22 mouse cellular contexts compared by ENCODE assay signal in genomic region chr9:71450626-71451025, GRCm38 (mm10). TPM values are rescaled to one million over a fixed set of nuclear protein-coding genes. Genes with fewer than 3 reads are reported as not detected.
DNase-seq lines count a peak whose midpoint lies in the region; ATAC-seq and TF ChIP-seq lines count a peak whose summit lies in the region.
"Had no signal": no experiment of that assay in that cellular context is flagged by ENCODE, and none has a peak within 500 bp of the region (broad histone marks: within the 10 kb centered on the region; RNA-seq: fewer than 3 reads in every experiment).

No protein-coding gene starts in this region.

- no peak for TF ChIP-seq POLR2A in limb, embryonic 14.5 days (IDR thresholded peaks at IDR 0.05; ENCODE audit: borderline replicate concordance, extremely low read depth, insufficient read depth, insufficient read length)

- no peaks in the 10 kb centered on the region for H3K27me3 ChIP-seq in limb, embryonic 14.5 days (ENCODE audit: control insufficient read depth, insufficient read depth, low read length)
- peaks cover 39% of the 10 kb centered on the region; the same call in 1 of the 2 replicates for H3K27me3 ChIP-seq in limb, embryonic 10.5 days (ENCODE audit: low read depth, poor library complexity, severe bottlenecking)
- H3K27me3 ChIP-seq in embryonic facial prominence, embryonic 12.5 days: no peaks in the 10 kb centered on the region
- no peaks in the 10 kb centered on the region for H3K27me3 ChIP-seq in embryonic facial prominence, embryonic 14.5 days (replicated peaks; ENCODE audit: control insufficient read depth, insufficient read depth, low read length)
- no peaks in the 10 kb centered on the region for H3K27me3 ChIP-seq in forebrain, embryonic 13.5 days
- H3K27me3 ChIP-seq: CH12.LX had no signal

- no peaks in the 10 kb centered on the region for H3K9me3 ChIP-seq in limb, embryonic 14.5 days (ENCODE audit: control insufficient read depth, low read length)
- no peaks in the 10 kb centered on the region for H3K9me3 ChIP-seq in limb, embryonic 10.5 days (replicated peaks)
- no peaks in the 10 kb centered on the region for H3K9me3 ChIP-seq in embryonic facial prominence, embryonic 12.5 days
- H3K9me3 ChIP-seq in embryonic facial prominence, embryonic 14.5 days (ENCODE audit: control insufficient read depth, low read length): no peaks in the 10 kb centered on the region
- no peaks in the 10 kb centered on the region for H3K9me3 ChIP-seq in forebrain, embryonic 13.5 days (replicated peaks)
- H3K9me3 ChIP-seq: G1E had no signal

- no peak overlapping the region for H3K4me2 ChIP-seq in limb, embryonic 14.5 days (replicated peaks; ENCODE audit: low read depth, low read length, severe bottlenecking)
- no peak overlapping the region for H3K4me2 ChIP-seq in embryonic facial prominence, embryonic 12.5 days (replicated peaks)
- H3K4me2 ChIP-seq in embryonic facial prominence, embryonic 14.5 days (ENCODE audit: low read depth, low read length): no peak overlapping the region
- no peak overlapping the region for H3K4me2 ChIP-seq in forebrain, embryonic 13.5 days

- H3K27ac ChIP-seq in limb, embryonic 14.5 days (replicated peaks; ENCODE audit: low read depth, low read length): no peak overlapping the region
- H3K27ac ChIP-seq in limb, embryonic 10.5 days: no peak overlapping the region
- H3K27ac ChIP-seq in embryonic facial prominence, embryonic 12.5 days: peak overlapping the region; percentile 58; the same call in 1 of the 2 replicates
- H3K27ac ChIP-seq in embryonic facial prominence, embryonic 14.5 days (replicated peaks; ENCODE audit: low read depth, low read length): no peak overlapping the region
- H3K27ac ChIP-seq in forebrain, embryonic 13.5 days: no peak overlapping the region

- H3K9ac ChIP-seq in limb, embryonic 14.5 days (ENCODE audit: low read depth, low read length, severe bottlenecking): no peak overlapping the region
- H3K9ac ChIP-seq in embryonic facial prominence, embryonic 12.5 days: no peak overlapping the region
- H3K9ac ChIP-seq in embryonic facial prominence, embryonic 14.5 days (ENCODE audit: low read depth, low read length): no peak overlapping the region
- no peak overlapping the region for H3K9ac ChIP-seq in forebrain, embryonic 13.5 days

- intact Hi-C loops in left cerebral cortex, postnatal 4 days (cut with DNase I): no loop called here

- H3K4me1 ChIP-seq in limb, embryonic 14.5 days (ENCODE audit: control insufficient read depth, insufficient read depth, low read length): peaks cover 11% of the 10 kb centered on the region; the same call in 1 of the 2 replicates
- H3K4me1 ChIP-seq in limb, embryonic 10.5 days: peaks cover 14% of the 10 kb centered on the region
- peaks cover 14% of the 10 kb centered on the region for H3K4me1 ChIP-seq in embryonic facial prominence, embryonic 12.5 days
- H3K4me1 ChIP-seq in embryonic facial prominence, embryonic 14.5 days (ENCODE audit: control insufficient read depth, insufficient read depth, low read length): peaks cover 12% of the 10 kb centered on the region; the same call in 1 of the 2 replicates
- 0 out of 2 replicates have a peak, but pooled peaks cover 3% of the 10 kb centered on the region for H3K4me1 ChIP-seq in forebrain, embryonic 13.5 days

- WGBS in limb, embryonic 14.5 days: 39% methylated on average over 6 of the region's 6 CpGs
- 83% methylated on average over 6 of the region's 6 CpGs for WGBS in limb, embryonic 10.5 days
- 32% methylated on average over 6 of the region's 6 CpGs for WGBS in embryonic facial prominence, embryonic 12.5 days
- WGBS in embryonic facial prominence, embryonic 14.5 days: 30% methylated on average over 6 of the region's 6 CpGs
- 83% methylated on average over 6 of the region's 6 CpGs for WGBS in forebrain, embryonic 13.5 days

- no peak for ATAC-seq in limb, embryonic 14.5 days (ENCODE audit: low FRiP score, low read depth)
- ATAC-seq in embryonic facial prominence, embryonic 12.5 days (ENCODE audit: insufficient number of reproducible peaks, insufficient read depth, low FRiP score, low TSS enrichment): no peak
- ATAC-seq in embryonic facial prominence, embryonic 14.5 days (ENCODE audit: low read depth): 0 out of 2 replicates have a peak, but pooled peaks have one; percentile 26
- no peak for ATAC-seq in forebrain, embryonic 13.5 days
- ATAC-seq: CD4-positive, CD25-positive, alpha-beta regulatory T cell, adult 4 months; forebrain, embryonic 14.5 days; forebrain, embryonic 16.5 days had no signal

- DNase-seq in limb, embryonic 14.5 days (ENCODE audit: low spot score): peak; percentile 57
- no peak for DNase-seq in limb, embryonic 10.5 days (ENCODE audit: low spot score)
- peak; percentile 79 for DNase-seq in embryonic facial prominence, embryonic 14.5 days (ENCODE audit: low spot score)
- no peak for DNase-seq in left cerebral cortex, postnatal 4 days
- DNase-seq: adrenal gland, adult 2 months; adrenal gland, postnatal 10 days; adrenal gland, postnatal 25 days; B cell, adult 2 months; cerebellum, adult 11 months; cerebellum, adult 18-20 months; cerebellum, adult 8-10 months; cerebellum, adult 9-11 months; cerebellum, postnatal 14 days; cerebellum, postnatal 36 days; embryo, embryonic 11 days had no signal

- H3K36me3 ChIP-seq in limb, embryonic 14.5 days (ENCODE audit: control insufficient read depth, insufficient read depth, low read length): no peaks in the 10 kb centered on the region
- H3K36me3 ChIP-seq in limb, embryonic 10.5 days: no peaks in the 10 kb centered on the region
- no peaks in the 10 kb centered on the region for H3K36me3 ChIP-seq in embryonic facial prominence, embryonic 12.5 days
- no peaks in the 10 kb centered on the region for H3K36me3 ChIP-seq in embryonic facial prominence, embryonic 14.5 days (ENCODE audit: control insufficient read depth, insufficient read depth, low read length)
- no peaks in the 10 kb centered on the region for H3K36me3 ChIP-seq in forebrain, embryonic 13.5 days (ENCODE audit: poor library complexity, severe bottlenecking)
- H3K36me3 ChIP-seq: G1E had no signal

- H3K4me3 ChIP-seq in limb, embryonic 14.5 days (replicated peaks; ENCODE audit: low read length): no peak overlapping the region
- no peak overlapping the region for H3K4me3 ChIP-seq in limb, embryonic 10.5 days
- H3K4me3 ChIP-seq in embryonic facial prominence, embryonic 12.5 days: no peak overlapping the region
- H3K4me3 ChIP-seq in embryonic facial prominence, embryonic 14.5 days (ENCODE audit: low read depth, low read length): no peak overlapping the region
- no peak overlapping the region for H3K4me3 ChIP-seq in forebrain, embryonic 13.5 days

RNA-seq across cellular contexts. Expression of gene Polr2m, which starts 35.1 kb away (rescaled TPM):
- 401 and 449 TPM in 2 replicates for polyA plus RNA-seq in limb, embryonic 14.5 days (2012; rRNA removed)
- 336 and 359 TPM in 2 replicates for polyA plus RNA-seq in limb, embryonic 14.5 days (2014; fragmentation: Nextera tagmentation; extraction: Ambion mirVana)
- 620 and 625 TPM in 2 replicates for polyA plus RNA-seq in limb, embryonic 10.5 days (2016; fragmentation: Nextera tagmentation; extraction: Ambion mirVana)
- 559 and 561 TPM in 2 replicates for polyA plus RNA-seq in embryonic facial prominence, embryonic 12.5 days (2016; fragmentation: Nextera tagmentation; extraction: Ambion mirVana)
- polyA plus RNA-seq in embryonic facial prominence, embryonic 14.5 days (2014; fragmentation: Nextera tagmentation; extraction: Ambion mirVana): 302 and 338 TPM in 2 replicates
- total RNA-seq in left cerebral cortex, postnatal 4 days (2021): 100 to 1,000 TPM; 178 to 184 TPM
- 369 and 394 TPM in 2 replicates for polyA plus RNA-seq in forebrain, embryonic 13.5 days (2015; fragmentation: Nextera tagmentation; extraction: Ambion mirVana)

Comparison
In these comparisons a context has a peak if more than half of its experiments do, and no peak if none do; other contexts are left out.
1. DNase-seq: peak in limb, embryonic 14.5 days (single experiment) and embryonic facial prominence, embryonic 14.5 days (single experiment); none in limb, embryonic 10.5 days (single experiment) and left cerebral cortex, postnatal 4 days (single experiment).